Mouse (Mus musculus) lung, postnatal 10 days (tissue): ENCODE results near the gene Hnrnpu.
"Not testable (repeated sequence)": the region's sequence is repeated elsewhere in the genome, so short reads cannot be mapped to it uniquely, and the experiment has no call there.

ENCODE experiments used
- DNase-seq: peaks from one replicate; pipeline ENCODE4 v3.0.0; 2021

Hnrnpu gene

DNA sequence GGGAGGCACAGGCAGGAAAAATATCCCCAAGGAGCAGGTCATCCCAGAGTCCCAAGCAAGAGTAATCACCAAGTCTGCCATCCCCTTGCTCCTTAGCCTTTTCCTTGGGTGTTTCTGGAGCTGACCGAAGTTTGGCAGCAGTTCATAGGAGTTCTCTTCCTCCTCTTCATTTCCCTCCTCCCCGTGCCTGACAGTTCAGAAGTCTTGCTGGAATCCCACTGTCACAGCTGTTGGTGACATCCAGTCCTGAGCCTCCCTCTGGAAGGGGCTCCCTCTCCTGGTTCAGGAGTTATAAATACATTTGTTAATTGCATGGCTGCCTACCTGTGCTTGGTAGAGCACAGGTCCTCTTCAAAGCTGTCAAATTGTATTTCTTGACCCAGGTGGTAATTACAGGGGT lies 28.1 kb downstream of the Hnrnpu start:
- DNase-seq = peak; percentile 30

DNA sequence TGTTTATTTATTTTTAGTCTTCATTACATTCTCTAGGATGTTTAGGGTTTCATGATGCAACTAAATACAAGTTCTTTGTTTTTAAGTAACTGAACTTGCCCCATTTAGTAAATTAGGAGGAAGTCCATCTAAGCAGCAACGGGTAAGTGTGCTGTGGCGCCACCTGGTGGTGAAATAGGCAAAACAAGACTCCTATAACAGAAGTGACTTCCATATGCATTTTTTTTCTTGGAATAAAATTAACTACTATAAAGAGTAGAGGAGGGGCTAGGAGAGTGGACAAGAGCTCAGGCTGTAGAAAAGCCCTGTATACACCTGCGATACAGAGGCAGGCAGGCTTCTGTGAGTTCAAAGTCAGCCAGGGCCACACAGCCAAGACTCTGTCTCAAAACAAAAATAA lies 34.2 kb downstream of the Hnrnpu start:
- peak; percentile 85 for DNase-seq

DNA sequence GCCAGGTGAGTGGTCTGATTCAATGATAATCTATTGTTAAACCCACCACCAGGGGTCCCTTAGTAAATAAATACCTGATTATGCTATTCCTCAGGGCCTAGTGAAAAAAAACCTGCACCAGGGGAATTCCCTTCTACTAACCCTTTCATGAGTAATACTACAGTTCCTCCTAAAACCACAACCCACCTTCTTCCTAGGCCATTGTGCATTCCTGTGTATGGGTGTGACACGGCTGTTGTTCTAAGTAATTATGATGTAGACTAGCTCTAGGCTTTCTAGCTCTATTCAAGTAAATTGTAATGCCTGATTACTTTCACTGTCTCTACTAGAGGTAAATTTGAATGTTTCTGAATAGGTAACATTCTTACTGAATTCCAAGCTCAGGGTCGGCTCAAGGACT lies 36.3 kb downstream of the Hnrnpu start:
- not testable (repeated sequence) for DNase-seq

DNA sequence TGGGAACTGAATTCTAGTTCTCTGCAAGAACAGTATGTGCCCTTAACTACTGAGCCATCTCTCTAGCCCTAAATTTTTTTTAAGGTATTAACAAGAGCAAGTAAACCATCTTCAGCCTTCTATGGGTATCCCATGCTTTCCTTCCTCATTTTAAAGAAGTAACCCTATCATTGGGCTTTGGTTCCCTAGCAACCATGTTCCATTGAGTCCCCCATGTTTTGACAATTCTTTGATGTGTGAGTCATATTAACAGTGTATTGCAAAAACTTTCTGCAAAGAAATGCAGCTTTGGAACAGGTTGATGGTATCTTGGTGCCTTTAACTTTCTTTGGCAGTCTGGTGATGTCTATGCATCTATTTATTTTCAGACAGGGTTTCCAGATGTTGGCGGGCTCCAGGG lies 43.5 kb downstream of the Hnrnpu start:
- DNase-seq = no peak

DNA sequence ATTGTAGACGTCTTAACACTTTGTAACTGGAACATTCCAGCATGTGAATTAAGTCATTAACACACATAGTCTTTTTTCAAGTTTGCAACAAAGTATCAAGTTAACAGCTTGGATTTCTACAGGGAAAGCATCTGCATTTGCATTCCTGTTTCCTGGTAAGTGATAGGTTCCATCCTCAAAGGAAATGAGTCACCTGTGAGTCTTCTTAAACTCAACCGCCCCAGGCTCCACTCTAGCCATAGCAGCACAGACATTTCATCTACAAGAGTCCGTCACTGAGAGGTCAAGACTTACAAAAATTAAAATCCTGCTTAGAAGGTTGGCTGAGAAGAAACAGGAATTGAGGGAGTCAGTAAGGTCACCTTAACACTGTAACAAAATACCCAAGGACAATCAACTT lies 45.9 kb downstream of the Hnrnpu start:
- no peak for DNase-seq

DNA sequence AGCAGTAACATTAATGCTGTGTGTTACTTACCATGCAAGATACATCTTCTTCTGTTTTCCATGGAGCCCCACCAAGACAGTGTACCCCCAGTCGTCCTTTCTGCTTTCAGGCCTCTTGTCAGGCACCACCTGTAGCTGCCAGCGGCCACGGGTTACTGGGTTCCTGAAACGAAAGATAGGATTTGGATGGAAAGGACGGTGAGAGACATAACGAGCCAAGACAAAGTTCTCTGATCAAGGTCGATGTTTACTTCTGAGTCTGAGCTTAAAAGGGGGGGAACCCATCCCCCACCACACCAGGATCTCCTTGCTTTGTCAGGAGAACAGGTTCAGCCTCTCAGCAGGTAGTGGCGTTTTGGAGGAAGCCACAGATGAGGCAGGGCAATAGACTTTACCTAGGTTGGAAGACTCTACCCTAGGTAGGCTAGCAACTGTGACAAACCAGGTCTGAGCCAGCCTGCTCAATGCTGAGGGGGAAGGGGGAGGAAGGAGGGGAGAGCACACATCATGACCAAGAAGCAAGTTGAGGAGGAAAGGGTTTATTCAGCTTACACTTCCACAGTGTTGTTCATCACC lies 49.9 kb downstream of the Hnrnpu start:
- no peak for DNase-seq

DNA sequence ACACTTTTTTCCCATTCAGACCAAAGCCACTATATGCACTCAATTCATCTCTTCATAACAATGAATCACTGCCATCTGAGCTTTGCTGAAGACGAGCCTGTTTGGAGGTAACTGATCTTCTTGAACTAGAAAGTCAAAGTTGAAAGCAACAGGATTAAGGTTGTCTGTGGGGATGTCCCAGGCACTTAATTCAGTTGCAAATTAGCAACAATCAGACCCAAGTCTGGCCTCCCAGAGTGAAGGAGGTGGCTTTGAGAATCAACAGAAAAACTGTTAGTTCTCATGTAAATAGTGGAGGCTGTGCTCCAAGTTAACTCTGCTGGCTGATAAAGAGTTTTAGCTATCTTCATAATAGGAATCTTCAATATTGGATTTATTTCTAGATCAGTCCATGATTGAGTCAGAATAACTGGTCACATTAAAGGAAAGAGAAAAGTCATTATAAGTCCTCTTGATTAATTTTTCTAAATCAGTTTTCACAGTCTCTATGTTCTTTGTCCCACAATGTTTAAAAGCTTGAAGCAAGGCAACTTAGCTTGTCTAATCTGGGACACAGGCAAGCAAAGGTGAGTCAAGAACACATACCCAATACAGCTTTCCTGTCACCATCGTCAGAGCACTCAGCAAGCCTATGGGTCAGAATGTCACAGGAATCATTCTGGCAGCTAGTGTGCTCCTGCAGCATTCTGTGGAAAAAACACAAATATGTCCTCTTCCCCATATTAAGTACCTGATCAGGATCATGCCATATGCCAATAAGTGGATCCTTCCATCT lies 53.5 kb downstream of the Hnrnpu start:
- no peak for DNase-seq

DNA sequence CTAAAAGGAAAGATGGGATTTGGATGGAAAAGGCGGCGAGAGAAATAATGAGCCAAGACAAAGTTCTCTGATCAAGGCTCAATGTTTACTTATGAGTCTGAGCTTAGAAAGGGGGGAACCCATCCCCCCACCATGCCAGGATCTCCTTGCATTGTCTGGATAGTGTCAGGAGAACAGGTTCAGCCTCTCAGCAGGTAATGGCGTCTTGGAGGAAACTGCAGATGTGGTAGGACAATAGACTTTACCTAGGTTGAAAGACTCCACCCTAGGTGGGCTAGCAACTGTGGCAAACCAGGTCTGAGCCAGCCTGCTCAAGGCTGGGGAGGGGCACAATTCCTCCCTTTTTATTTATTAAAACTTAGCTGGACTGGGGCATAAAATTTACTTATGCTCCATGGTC lies 54.3 kb downstream of the Hnrnpu start:
- not testable (repeated sequence) for DNase-seq

DNA sequence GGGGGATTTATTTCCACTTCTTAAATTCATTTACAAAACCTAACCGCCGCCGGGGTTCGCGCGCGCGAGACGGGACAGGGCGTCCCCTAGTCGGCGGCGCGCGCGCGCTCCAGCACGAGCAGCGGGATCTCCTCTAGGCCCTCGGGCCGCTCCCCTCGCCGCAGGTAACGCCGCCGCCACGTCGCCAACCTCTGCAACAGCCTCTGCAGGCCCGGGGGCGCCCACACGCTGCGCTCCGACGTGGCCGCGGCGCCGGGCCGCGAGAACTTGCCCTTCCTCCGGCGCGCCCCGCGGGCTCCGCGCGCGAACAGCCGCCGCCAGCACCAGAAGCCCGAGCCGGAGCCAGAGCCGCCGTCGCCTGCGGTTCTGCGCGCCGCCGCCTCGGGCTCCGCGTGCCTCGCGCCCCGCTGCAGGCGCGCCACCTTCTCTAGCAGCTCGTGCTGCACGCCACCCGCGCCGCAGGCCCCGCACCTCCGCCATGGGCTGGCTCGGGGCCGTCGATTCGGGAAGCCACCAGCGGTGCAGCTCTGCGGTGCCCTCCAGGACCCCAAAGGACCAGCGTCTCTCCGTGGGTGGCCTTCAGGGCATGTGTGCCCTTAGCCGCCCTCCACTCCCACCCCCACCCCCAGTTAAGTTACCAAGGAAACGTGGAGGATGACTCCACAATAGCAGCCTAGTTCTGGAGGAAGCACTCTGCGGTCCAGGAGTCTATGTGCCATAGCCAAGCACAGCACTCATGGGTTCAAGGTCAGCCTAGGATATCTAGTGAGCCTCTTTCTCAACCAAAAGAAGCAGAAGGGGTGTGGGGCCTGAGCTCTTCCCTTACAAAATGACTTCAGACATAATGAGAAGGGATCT lies 61.3 kb downstream of the Hnrnpu start:
- DNase-seq = peak; percentile 67

DNA sequence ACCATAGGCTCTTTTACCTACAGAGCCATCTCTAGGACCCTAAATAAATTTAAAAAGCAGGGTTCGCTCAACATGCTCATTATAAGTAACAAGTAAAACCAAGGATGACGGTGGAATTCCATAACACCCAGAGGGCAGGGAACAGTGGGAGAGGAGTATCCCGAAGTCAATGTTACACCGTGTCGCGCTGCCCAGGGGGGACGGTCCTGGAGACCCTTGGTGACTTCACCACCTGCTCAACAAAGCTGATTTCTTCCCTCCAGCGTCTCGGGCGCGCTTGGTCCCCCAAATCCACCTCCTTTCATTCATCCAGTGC lies 61.9 kb downstream of the Hnrnpu start:
- DNase-seq = no peak

DNA sequence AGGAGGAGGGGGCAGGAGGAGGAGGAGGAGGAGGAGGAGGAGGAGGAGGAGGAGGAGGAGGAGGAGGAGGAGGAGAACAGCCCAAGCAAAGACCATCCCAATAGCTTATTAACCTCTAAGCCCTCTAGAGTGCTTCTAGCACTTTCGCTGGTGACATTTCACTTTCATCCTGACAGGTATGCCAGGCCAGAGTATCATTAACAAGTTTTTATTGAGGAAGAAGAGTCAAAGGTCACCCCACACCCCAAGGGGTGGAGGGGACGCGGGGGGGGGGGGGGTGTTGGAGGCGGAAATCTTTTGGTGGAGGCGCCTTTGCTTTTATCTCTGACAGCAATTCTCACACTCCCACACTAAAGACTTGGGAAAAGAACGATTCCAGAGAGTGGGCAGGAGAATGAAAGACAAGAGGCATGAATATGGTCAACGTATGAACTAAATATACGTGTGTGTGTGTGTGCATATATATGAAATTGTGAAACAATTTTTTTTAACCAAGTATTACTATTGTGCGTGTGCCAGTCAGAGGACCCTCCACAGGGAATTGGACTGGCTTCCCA lies 62.3 kb downstream of the Hnrnpu start:
- DNase-seq = no peak
